Mouse (Mus musculus) heart, embryonic 14.5 days (tissue): ENCODE data around the gene Cblc. TPM values are rescaled to one million over a fixed set of nuclear protein-coding genes. Genes with fewer than 3 reads are reported as not detected.

Experiments
- polyA plus RNA-seq: library from polyadenylated mRNA; unstranded; fragments of >200 nt; fragmentation: Nextera tagmentation; extraction: Ambion mirVana; gene quantifications from 2 replicates; pipeline ENCODE4 v1.2.1, GENCODE M21; 2014

Cblc gene
- polyA plus RNA-seq, 1 experiment from 2014 or later, result not detected

Other genes starting within 250 kb of the Cblc start
- 2.9 and 5.3 TPM in 2 replicates for gene Ppp1r37, start 233.7 kb downstream of the Cblc start, polyA plus RNA-seq
- gene Zfp296, start 219.5 kb downstream of the Cblc start, polyA plus RNA-seq, result 0.13 and 0.38 TPM in 2 replicates
- 140 and 144 TPM in 2 replicates for gene Gemin7, start 219.2 kb downstream of the Cblc start, polyA plus RNA-seq
- 26.6 and 29.2 TPM in 2 replicates for gene Clasrp, start 192.3 kb downstream of the Cblc start, polyA plus RNA-seq
- gene Relb, start 167.4 kb downstream of the Cblc start, polyA plus RNA-seq, result 4.8 and 6.1 TPM in 2 replicates
- 87.6 and 98.6 TPM in 2 replicates for gene Clptm1, start 131.8 kb downstream of the Cblc start, polyA plus RNA-seq
- gene Apoc2, start 118.9 kb downstream of the Cblc start, polyA plus RNA-seq, result 0.57 and 2.2 TPM in 2 replicates
- not detected in 2 replicates for gene Gm44805, start 115.4 kb downstream of the Cblc start, polyA plus RNA-seq
- 0.31 TPM in 1 of 2 replicates, not detected in the other for gene Apoc4, start 115.3 kb downstream of the Cblc start, polyA plus RNA-seq
- 14.3 and 14.6 TPM in 2 replicates for gene Apoc1, start 104.1 kb downstream of the Cblc start, polyA plus RNA-seq
- 644 and 695 TPM in 2 replicates for gene Apoe, start 97.6 kb downstream of the Cblc start, polyA plus RNA-seq
- gene Tomm40, start 81.4 kb downstream of the Cblc start, polyA plus RNA-seq, result 130 and 135 TPM in 2 replicates
- gene Nectin2, start 46.3 kb downstream of the Cblc start, polyA plus RNA-seq, result 63.4 and 68.4 TPM in 2 replicates
- gene Bcam, start 25.8 kb downstream of the Cblc start, polyA plus RNA-seq, result 293 and 321 TPM in 2 replicates
- 1.7 and 2.0 TPM in 2 replicates for gene Bcl3, start 26.0 kb upstream of the Cblc start, polyA plus RNA-seq
- not detected in 2 replicates for gene Gm19345, start 55.2 kb upstream of the Cblc start, polyA plus RNA-seq
- not detected in 2 replicates for gene Ceacam16, start 64.5 kb upstream of the Cblc start, polyA plus RNA-seq
- not detected in 2 replicates for gene Ceacam19, start 91.2 kb upstream of the Cblc start, polyA plus RNA-seq
- gene Pvr, start 124.4 kb upstream of the Cblc start, polyA plus RNA-seq, result 12.7 and 12.9 TPM in 2 replicates
- 1.3 and 1.8 TPM in 2 replicates for gene Igsf23, start 153.9 kb upstream of the Cblc start, polyA plus RNA-seq
- gene Ceacam20, start 168.6 kb upstream of the Cblc start, polyA plus RNA-seq, result not detected in 2 replicates
- not detected in 2 replicates for gene Nlrp9b, start 194.7 kb upstream of the Cblc start, polyA plus RNA-seq